In the genomic region with DNA sequence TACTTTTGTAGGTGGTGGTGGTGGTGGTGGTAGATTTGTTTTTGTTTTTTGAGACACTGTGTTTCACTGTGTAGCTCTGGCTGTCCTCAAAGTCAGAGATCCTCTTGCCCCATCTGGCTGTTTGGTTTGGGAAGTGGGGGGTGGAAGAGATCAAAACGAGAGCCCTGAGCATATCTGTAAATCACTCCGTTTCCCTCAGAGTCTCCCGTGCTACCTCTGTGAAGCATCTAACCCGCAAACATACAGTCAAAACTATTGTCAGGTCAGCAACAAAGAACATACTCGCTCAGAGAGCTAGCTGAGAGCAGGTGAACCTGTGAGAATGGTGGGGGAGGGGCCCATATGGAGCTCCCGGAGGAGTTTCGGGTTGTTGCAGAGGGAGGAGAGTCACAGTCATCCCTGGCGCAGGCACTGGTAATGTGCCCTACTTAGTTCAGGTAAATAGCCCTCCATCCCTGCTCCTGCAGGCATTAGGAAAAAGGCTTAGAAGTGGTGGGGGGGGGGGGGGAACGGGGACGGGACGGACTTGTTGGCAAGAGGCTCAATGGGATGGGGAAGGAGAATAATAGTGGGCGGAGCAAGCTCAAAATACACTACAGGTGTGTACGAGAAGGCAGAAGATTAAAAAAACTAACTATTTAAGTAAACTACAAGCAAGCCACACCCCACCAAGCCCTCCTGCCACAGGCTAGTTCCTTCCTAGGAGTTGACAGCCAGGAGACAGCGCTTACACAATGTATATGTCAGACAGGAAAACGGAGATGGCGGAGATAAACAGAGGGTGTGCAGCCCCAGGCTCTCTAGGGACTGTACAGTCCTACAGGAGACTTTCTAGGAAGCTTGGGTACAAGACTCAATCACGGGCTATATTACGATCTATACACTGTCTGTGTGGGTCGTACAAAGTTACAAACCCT, we compare ENCODE assay signal across 10 mouse cellular contexts. TPM values are rescaled to one million over a fixed set of nuclear protein-coding genes. Genes with fewer than 3 reads are reported as not detected.
DNase-seq lines count a peak whose midpoint lies in the region; ATAC-seq and TF ChIP-seq lines count a peak whose summit lies in the region.
"Had no signal": no experiment of that assay in that cellular context is flagged by ENCODE, and none has a peak within 500 bp of the region (broad histone marks: within the 10 kb centered on the region; RNA-seq: fewer than 3 reads in every experiment).

No protein-coding gene starts in this region.

- H3K27ac ChIP-seq in kidney, postnatal 0 days = 0 out of 2 replicates have a peak overlapping the region, but pooled peaks have one; percentile 25
- H3K27ac ChIP-seq: hindbrain, embryonic 15.5 days; left cerebral cortex, adult 2 months; midbrain, embryonic 10.5 days had no signal

- H3K4me2 ChIP-seq in kidney, postnatal 0 days (ENCODE audit: low read length) = peak overlapping the region; percentile 36; the same call in 1 of the 2 replicates
- H3K4me2 ChIP-seq: hindbrain, embryonic 15.5 days had no signal

- no peak for TF ChIP-seq CTCF in kidney, postnatal 0 days (IDR thresholded peaks at IDR 0.05; ENCODE audit: low read depth)

- no peak overlapping the region for H3K9ac ChIP-seq in kidney, postnatal 0 days (ENCODE audit: low read depth, low read length)
- H3K9ac ChIP-seq: hindbrain, embryonic 15.5 days had no signal

- WGBS in kidney, postnatal 0 days = 31% methylated on average over 16 of the region's 19 CpGs

- DNase-seq in kidney, postnatal 0 days (ENCODE audit: low spot score) = no peak
- DNase-seq in kidney, adult 9 months = no peak
- DNase-seq in R1 (ENCODE audit: low read depth, low spot score) = peak; percentile 67
- no peak for DNase-seq in urinary bladder, postnatal 10 days (ENCODE audit: low spot score)
- no peak for DNase-seq in gastrocnemius, adult 8-10 months (ENCODE audit: low spot score in 2 of 2)

- no peaks in the 10 kb centered on the region for H3K9me3 ChIP-seq in kidney, postnatal 0 days (replicated peaks; ENCODE audit: low read length)
- no peaks in the 10 kb centered on the region for H3K9me3 ChIP-seq in megakaryocyte, embryonic 14.5 days
- H3K9me3 ChIP-seq: hindbrain, embryonic 15.5 days had no signal

- H3K36me3 ChIP-seq in kidney, postnatal 0 days (ENCODE audit: insufficient read depth, low read length) = no peaks in the 10 kb centered on the region
- H3K36me3 ChIP-seq in megakaryocyte, embryonic 14.5 days (replicated peaks; ENCODE audit: low read length) = peaks cover 60% of the 10 kb centered on the region

- H3K4me1 ChIP-seq in kidney, postnatal 0 days (replicated peaks; ENCODE audit: insufficient read depth, low read length) = peaks cover 9% of the 10 kb centered on the region
- peaks cover 83% of the 10 kb centered on the region for H3K4me1 ChIP-seq in megakaryocyte, embryonic 14.5 days

- no peak overlapping the region for H3K4me3 ChIP-seq in kidney, postnatal 0 days (replicated peaks; ENCODE audit: low read depth, low read length)
- H3K4me3 ChIP-seq in megakaryocyte, embryonic 14.5 days (replicated peaks) = peak overlapping the region; percentile 1
- H3K4me3 ChIP-seq: hindbrain, embryonic 15.5 days; left cerebral cortex, adult 2 months; midbrain, embryonic 10.5 days had no signal

- peak; percentile 41; the same call in 1 of the 2 replicates for ATAC-seq in kidney, postnatal 0 days (replicated peaks; ENCODE audit: low FRiP score, low read depth)
- ATAC-seq in granulocyte monocyte progenitor cell, adult 5-6 weeks (replicated peaks; ENCODE audit: poor library complexity, severe bottlenecking) = peak; percentile 77

- H3K27me3 ChIP-seq in kidney, postnatal 0 days (ENCODE audit: insufficient read depth, low read length) = no peaks in the 10 kb centered on the region
- H3K27me3 ChIP-seq in megakaryocyte, embryonic 14.5 days (replicated peaks) = no peaks in the 10 kb centered on the region
- H3K27me3 ChIP-seq: hindbrain, embryonic 15.5 days had no signal

RNA-seq across cellular contexts. Expression of a gene that starts 15.7 kb away (rescaled TPM):
- 19.6 and 21.8 TPM in 2 replicates for polyA plus RNA-seq in kidney, postnatal 0 days (2015; fragmentation: Nextera tagmentation; extraction: Ambion mirVana)
- total RNA-seq in granulocyte monocyte progenitor cell, adult 5-6 weeks (2014; fragmentation: Nextera tagmentation) = 18.3 and 28.0 TPM in 2 replicates
- 11.7 and 13.9 TPM in 2 replicates for total RNA-seq in granulocyte monocyte progenitor cell, adult 5-6 weeks (2017)
- polyA plus RNA-seq in megakaryocyte, embryonic 14.5 days (2012; ENCODE audit: insufficient read depth, low replicate concordance) = 1.4 and 5.1 TPM in 2 replicates
- total RNA-seq in gastrocnemius, adult 8-10 months (2022) = 10 to 100 TPM; 54.3 to 72.7 (median 61.5) TPM

RNA-seq across cellular contexts. Expression of a gene that starts 24.5 kb away (rescaled TPM):
- polyA plus RNA-seq in kidney, postnatal 0 days (2015; fragmentation: Nextera tagmentation; extraction: Ambion mirVana) = 151 and 163 TPM in 2 replicates
- 79.4 and 82.9 TPM in 2 replicates for total RNA-seq in granulocyte monocyte progenitor cell, adult 5-6 weeks (2014; fragmentation: Nextera tagmentation)
- total RNA-seq in granulocyte monocyte progenitor cell, adult 5-6 weeks (2017) = 149 and 152 TPM in 2 replicates
- 5.1 and 28.0 TPM in 2 replicates for polyA plus RNA-seq in megakaryocyte, embryonic 14.5 days (2012; ENCODE audit: insufficient read depth, low replicate concordance)
- 100 to 1,000 TPM in 2 of 4 experiments, 10 to 100 TPM in 2; 90.0 to 108 (median 97.1) TPM for total RNA-seq in gastrocnemius, adult 8-10 months (2022)
